Mouse (Mus musculus) midbrain, postnatal 0 days (tissue): Measurements from ENCODE around the gene Nrxn1. TPM values are rescaled to one million over a fixed set of nuclear protein-coding genes. Genes with fewer than 3 reads are reported as not detected.

Experiments
- ATAC-seq: fragments of 200-750 bp; cut with Nextera tagmentation; 2 replicates; pipeline ENCODE4 v1.8.0; 2017; ENCODE audit warnings: moderate number of reproducible peaks, mild to moderate bottlenecking, moderate TSS enrichment, moderate library complexity; ENCODE audit not compliant: low FRiP score
- DNase-seq: peaks from one replicate; pipeline ENCODE4 v3.0.0-alpha.2; 2015; ENCODE audit warnings: low spot score
- H3K27ac ChIP-seq: fragments of 300-500 bp; sonication (generic); 2 replicates; pipeline ENCODE4 v1.5.1; 2014; ENCODE audit warnings: low read depth, mild to moderate bottlenecking, low read length, mixed read lengths
- H3K27me3 ChIP-seq: fragments of 300-500 bp; sonication (generic); 2 replicates; pipeline ENCODE4 v1.6.1; 2014; ENCODE audit warnings: low read length, control low read depth, mixed read lengths; ENCODE audit not compliant: insufficient read depth
- H3K36me3 ChIP-seq: fragments of 300-500 bp; sonication (generic); 2 replicates; pipeline ENCODE4 v1.6.1; 2014; ENCODE audit warnings: low read length, control low read depth, mixed read lengths; ENCODE audit not compliant: insufficient read depth
- H3K4me1 ChIP-seq: fragments of 300-500 bp; sonication (generic); 2 replicates; pipeline ENCODE4 v1.6.1; 2014; ENCODE audit warnings: mild to moderate bottlenecking, control low read depth, antibody characterized with exemption, low read length, mixed read lengths; ENCODE audit not compliant: insufficient read depth
- H3K4me2 ChIP-seq: fragments of 300-500 bp; sonication (generic); 2 replicates; pipeline ENCODE4 v1.6.1; 2014; ENCODE audit warnings: low read depth, mild to moderate bottlenecking, low read length, mixed read lengths; ENCODE audit not compliant: poor library complexity, severe bottlenecking
- H3K4me3 ChIP-seq: fragments of 300-500 bp; sonication (generic); 2 replicates; pipeline ENCODE4 v1.5.1; 2014; ENCODE audit warnings: low read depth, mild to moderate bottlenecking, low read length, moderate library complexity
- H3K9ac ChIP-seq: fragments of 300-500 bp; sonication (generic); replicated peaks from 2 replicates; pipeline ENCODE4 v1.6.1; 2014; ENCODE audit warnings: mild to moderate bottlenecking, low read length, moderate library complexity, mixed read lengths; ENCODE audit not compliant: poor library complexity, severe bottlenecking
- H3K9me3 ChIP-seq: fragments of 300-500 bp; sonication (generic); 2 replicates; pipeline ENCODE4 v1.6.1; 2016; ENCODE audit warnings: low read length, control low read depth
- CTCF ChIP-seq: IDR thresholded peaks from 2 replicates; pipeline ENCODE4 v1.5.1; 2016; ENCODE audit warnings: antibody characterized with exemption, mild to moderate bottlenecking
- WGBS: fragments of 180-500 bp; shearing (Covaris S2); extraction: QIAGEN DNeasy Blood & Tissue Kit; methylation state at CpG from one replicate; pipeline ENCODE4 v1.1.7; 2014; 5-methylcytosine and 5-hydroxymethylcytosine counted together
- polyA plus RNA-seq: library from polyadenylated mRNA; unstranded; fragments of >200 nt; fragmentation: Nextera tagmentation; extraction: Ambion mirVana; gene quantifications from 2 replicates; pipeline ENCODE4 v1.2.1, GENCODE M21; 2015
- total RNA-seq: library from RNA; depleted of rRNA; stranded (reverse); fragments of >200 nt; gene quantifications from 2 replicates; pipeline ENCODE4 v1.2.3, GENCODE M21; 2014

Nrxn1 gene
- total and polyA plus RNA-seq, 2 experiments from 2014 or later, result 240 to 472 TPM

GRCm38 (mm10) chr17:90955221-90955620, 137.7 kb downstream of the Nrxn1 start:
- no peak for TF ChIP-seq CTCF
- Histone ChIP-seq H3K36me3 (no peaks in the 10 kb centered on the region), H3K9ac (no peak overlapping the region), H3K27ac (no peak overlapping the region), H3K4me1 (no peaks in the 10 kb centered on the region), H3K9me3 (no peaks in the 10 kb centered on the region), H3K4me2 (no peak overlapping the region), H3K27me3 (no peaks in the 10 kb centered on the region), H3K4me3 (no peak overlapping the region)
- 81% methylated on average over 2 of the region's 2 CpGs for WGBS
- DNase-seq, result no peak
- no peak for ATAC-seq

GRCm38 (mm10) chr17:90934929-90935328, 157.9 kb downstream of the Nrxn1 start:
- H3K36me3 ChIP-seq, result no peaks in the 10 kb centered on the region
- H3K9ac ChIP-seq, result no peak overlapping the region
- H3K4me3 ChIP-seq, result no peak overlapping the region
- no peak overlapping the region for H3K4me2 ChIP-seq
- 75% methylated on average over 2 of the region's 2 CpGs for WGBS
- H3K27ac ChIP-seq, result no peak overlapping the region
- ATAC-seq (no peak), DNase-seq (no peak)
- TF ChIP-seq CTCF, result no peak
- H3K4me1 ChIP-seq, result no peaks in the 10 kb centered on the region
- H3K9me3 ChIP-seq, result no peaks in the 10 kb centered on the region
- H3K27me3 ChIP-seq, result no peaks in the 10 kb centered on the region

DNA sequence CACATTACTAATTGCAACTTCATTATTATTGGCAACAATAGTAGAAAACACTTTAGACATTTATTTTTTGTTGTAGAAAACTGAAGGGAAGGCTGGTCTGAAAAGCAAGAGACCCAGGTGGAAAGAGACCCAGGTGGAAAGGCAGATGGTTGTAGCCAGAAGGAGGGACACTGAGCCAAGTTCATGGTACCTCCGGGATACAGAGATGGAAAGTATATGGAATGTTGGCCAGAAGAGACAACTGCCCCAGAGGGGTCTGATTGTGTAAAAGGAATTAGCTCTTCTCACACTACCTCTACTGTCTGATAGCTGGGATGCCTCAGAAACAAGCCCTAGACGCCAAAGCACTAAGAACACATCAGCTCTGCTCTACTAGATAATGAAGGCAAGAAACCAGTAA, 179.6 kb downstream of the Nrxn1 start:
- Histone ChIP-seq H3K9ac (no peak overlapping the region), H3K27me3 (no peaks in the 10 kb centered on the region), H3K36me3 (no peaks in the 10 kb centered on the region), H3K27ac (no peak overlapping the region), H3K4me3 (no peak overlapping the region), H3K9me3 (no peaks in the 10 kb centered on the region), H3K4me1 (no peaks in the 10 kb centered on the region), H3K4me2 (no peak overlapping the region)
- no peak for TF ChIP-seq CTCF
- ATAC-seq (no peak), DNase-seq (peak; percentile 40)
- WGBS, result 88% methylated on average over 2 of the region's 2 CpGs

- no peak overlapping the region for H3K9ac ChIP-seq
- 94% methylated on average over 2 of the region's 2 CpGs for WGBS
- no peaks in the 10 kb centered on the region for H3K9me3 ChIP-seq
- no peaks in the 10 kb centered on the region for H3K4me1 ChIP-seq
- H3K27me3 ChIP-seq, result no peaks in the 10 kb centered on the region
- DNase-seq (no peak), ATAC-seq (no peak)
- H3K4me3 ChIP-seq, result no peak overlapping the region
- H3K36me3 ChIP-seq, result no peaks in the 10 kb centered on the region
- no peak overlapping the region for H3K4me2 ChIP-seq
- TF ChIP-seq CTCF, result no peak
- H3K27ac ChIP-seq, result no peak overlapping the region
Measured at GRCm38 (mm10) chr17:90912746-90913145, 180.1 kb downstream of the Nrxn1 start.

DNA sequence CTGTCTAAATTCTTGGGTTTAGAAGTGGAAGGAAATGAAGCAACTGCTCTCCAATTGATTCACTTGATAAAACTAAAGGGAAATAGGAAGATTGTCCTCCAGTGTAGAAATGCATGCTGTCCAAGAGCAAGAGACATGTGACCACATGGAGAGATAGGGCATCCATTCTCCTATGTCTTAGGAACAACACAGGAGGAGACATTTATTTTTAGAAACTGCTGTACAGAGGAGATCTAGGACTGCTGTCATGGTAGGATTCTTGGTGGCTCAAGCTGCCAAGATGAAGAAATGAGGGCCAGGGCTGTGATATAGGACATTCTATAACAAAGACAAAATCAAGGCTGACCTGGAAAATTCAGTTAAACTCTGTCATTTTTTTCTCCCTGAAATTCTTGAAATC, 180.5 kb downstream of the Nrxn1 start:
- Histone ChIP-seq H3K9me3 (no peaks in the 10 kb centered on the region), H3K4me2 (no peak overlapping the region), H3K4me1 (no peaks in the 10 kb centered on the region), H3K27ac (no peak overlapping the region), H3K9ac (no peak overlapping the region), H3K36me3 (no peaks in the 10 kb centered on the region), H3K27me3 (no peaks in the 10 kb centered on the region), H3K4me3 (no peak overlapping the region)
- DNase-seq, result no peak
- TF ChIP-seq CTCF, result no peak
- ATAC-seq, result no peak

DNA sequence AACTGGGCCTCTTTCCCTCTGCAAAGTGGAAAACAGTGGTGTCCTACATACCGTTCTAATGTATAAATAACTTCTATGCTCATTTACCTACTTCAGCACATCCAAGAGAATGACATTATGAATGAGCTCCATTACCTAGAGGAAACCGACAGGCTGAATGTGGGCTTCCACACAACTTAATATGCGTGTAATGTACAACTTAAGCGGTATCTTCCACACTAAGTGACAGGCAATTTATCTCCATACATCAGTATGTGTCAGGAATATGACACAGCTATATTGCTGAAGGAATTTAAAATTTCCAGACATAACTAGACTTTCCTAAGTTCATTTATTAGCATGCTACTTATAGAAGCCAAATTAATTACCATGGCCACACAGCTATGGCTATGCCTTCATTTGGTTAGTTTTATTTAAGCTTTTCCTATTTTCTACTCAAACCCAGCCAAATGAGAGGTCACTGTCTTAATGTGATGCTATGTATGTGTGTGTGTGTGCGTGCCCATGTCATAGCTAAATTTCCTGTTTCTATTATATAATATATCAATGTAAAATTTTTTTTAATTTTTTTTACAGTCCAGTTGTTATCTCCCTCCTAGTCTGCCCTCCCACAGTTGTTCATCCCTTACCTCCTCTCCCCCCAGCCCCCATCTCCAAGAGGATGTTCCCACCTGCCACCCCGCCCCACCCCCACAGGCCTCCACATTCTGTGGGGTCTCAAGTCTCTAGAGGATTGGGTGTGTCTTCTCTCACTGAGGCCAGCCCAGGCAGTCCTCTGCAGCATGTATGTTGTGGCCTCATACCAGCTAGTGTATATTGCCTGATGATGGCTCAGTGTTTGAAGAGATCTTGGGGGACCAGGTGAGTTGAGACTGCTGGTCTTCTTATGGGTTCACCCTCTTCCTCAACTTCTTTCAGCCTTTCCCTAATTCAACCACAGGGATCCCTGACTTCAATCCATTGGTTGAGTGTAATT, 186.5 kb downstream of the Nrxn1 start:
- Histone ChIP-seq H3K27me3 (no peaks in the 10 kb centered on the region), H3K27ac (no peak overlapping the region), H3K4me1 (no peaks in the 10 kb centered on the region), H3K9ac (no peak overlapping the region), H3K9me3 (no peaks in the 10 kb centered on the region), H3K4me3 (no peak overlapping the region), H3K36me3 (no peaks in the 10 kb centered on the region), H3K4me2 (no peak overlapping the region)
- WGBS, result 73% methylated on average over 6 of the region's 6 CpGs
- TF ChIP-seq CTCF, result no peak
- ATAC-seq, result no peak
- DNase-seq, result no peak
